Mouse (Mus musculus) limb, embryonic 14.5 days (tissue): Measurements from ENCODE around the gene Arl6ip5. TPM values are rescaled to one million over a fixed set of nuclear protein-coding genes. Genes with fewer than 3 reads are reported as not detected.

Experiments used
- ATAC-seq: fragments of 200-750 bp; cut with Nextera tagmentation; 2 replicates; pipeline ENCODE4 v1.8.0; 2017; ENCODE audit warnings: low read depth, moderate number of reproducible peaks, moderate TSS enrichment; ENCODE audit not compliant: low FRiP score
- DNase-seq: peaks from one replicate; pipeline ENCODE4 v3.0.0-alpha.2; 2015; ENCODE audit warnings: low spot score
- H3K27ac ChIP-seq: fragments of 300-500 bp; sonication (generic); replicated peaks from 2 replicates; pipeline ENCODE4 v1.5.1; 2014; ENCODE audit warnings: low read depth, mild to moderate bottlenecking, low read length, moderate library complexity, mixed read lengths
- H3K27me3 ChIP-seq: fragments of 300-500 bp; sonication (generic); 2 replicates; pipeline ENCODE4 v1.6.1; 2014; ENCODE audit warnings: low read length, mixed read lengths; ENCODE audit not compliant: control insufficient read depth, insufficient read depth
- H3K36me3 ChIP-seq: fragments of 300-500 bp; sonication (generic); 2 replicates; pipeline ENCODE4 v1.6.1; 2014; ENCODE audit warnings: mild to moderate bottlenecking, low read length, moderate library complexity, mixed read lengths; ENCODE audit not compliant: control insufficient read depth, insufficient read depth
- H3K4me1 ChIP-seq: fragments of 300-500 bp; sonication (generic); 2 replicates; pipeline ENCODE4 v1.6.1; 2014; ENCODE audit warnings: antibody characterized with exemption, low read length, mixed read lengths; ENCODE audit not compliant: control insufficient read depth, insufficient read depth
- H3K4me2 ChIP-seq: fragments of 300-500 bp; sonication (generic); replicated peaks from 2 replicates; pipeline ENCODE4 v1.6.1; 2014; ENCODE audit warnings: low read depth, mild to moderate bottlenecking, low read length, moderate library complexity; ENCODE audit not compliant: severe bottlenecking
- H3K4me3 ChIP-seq: fragments of 300-500 bp; sonication (generic); replicated peaks from 2 replicates; pipeline ENCODE4 v1.5.1; 2014; ENCODE audit warnings: low read length
- H3K9ac ChIP-seq: fragments of 300-500 bp; sonication (generic); 2 replicates; pipeline ENCODE4 v1.6.1; 2014; ENCODE audit warnings: mild to moderate bottlenecking, low read depth, low read length, moderate library complexity; ENCODE audit not compliant: severe bottlenecking
- H3K9me3 ChIP-seq: fragments of 300-500 bp; sonication (generic); 2 replicates; pipeline ENCODE4 v1.6.1; 2016; ENCODE audit warnings: low read length; ENCODE audit not compliant: control insufficient read depth
- POLR2A ChIP-seq: fragments of 200-500 bp; IDR thresholded peaks from 2 replicates; pipeline ENCODE4 v1.8.0; 2012; ENCODE audit warnings: inconsistent platforms, mild to moderate bottlenecking, moderate library complexity, borderline replicate concordance; ENCODE audit not compliant: insufficient read depth, insufficient read length; ENCODE audit errors: extremely low read depth
- WGBS: fragments of 180-500 bp; shearing (Covaris S2); extraction: QIAGEN DNeasy Blood & Tissue Kit; methylation state at CpG from one replicate; pipeline ENCODE4 v1.1.7; 2014; 5-methylcytosine and 5-hydroxymethylcytosine counted together
- polyA plus RNA-seq, 2 experiments: library from polyadenylated mRNA; depleted of rRNA in 1 of 2; stranded (reverse) in 1 of 2; unstranded in 1 of 2; fragments of >200 nt; fragmentation: Nextera tagmentation in 1 of 2; extraction: Ambion mirVana in 1 of 2; gene quantifications; 2 replicates each; pipeline versions ENCODE4 v1.2.1 to v1.2.3; 2012 to 2014

Gene Arl6ip5
- polyA plus RNA-seq, 2 experiments: 49.1 to 81.3 TPM

DNA sequence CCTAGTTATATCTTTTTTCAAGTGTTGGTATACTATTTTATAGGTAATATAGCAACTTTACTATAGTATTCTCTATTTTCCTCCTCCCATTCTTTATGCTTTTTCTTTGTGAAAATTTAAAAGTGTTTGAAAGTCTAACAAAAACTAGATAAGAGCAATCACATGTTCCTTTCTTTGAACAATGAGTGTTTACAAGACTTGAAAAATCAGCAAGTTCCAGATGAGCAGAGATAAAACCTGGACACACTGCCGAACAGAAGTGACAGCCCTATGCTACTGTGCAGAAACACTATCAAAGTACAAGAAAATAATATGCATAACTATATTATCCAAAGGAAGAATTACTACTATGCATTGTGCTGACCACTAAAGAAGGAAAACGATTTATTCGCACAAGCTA is 8.0 kb upstream of the Arl6ip5 start:
- H3K27ac ChIP-seq: no peak overlapping the region
- no peak overlapping the region for H3K4me3 ChIP-seq
- ATAC-seq (no peak), DNase-seq (no peak)
- 91% methylated on average over 3 of the region's 3 CpGs for WGBS
- H3K9me3 ChIP-seq: no peaks in the 10 kb centered on the region
- H3K27me3 ChIP-seq: no peaks in the 10 kb centered on the region
- no peak for TF ChIP-seq POLR2A
- H3K4me1 ChIP-seq: peaks cover 9% of the 10 kb centered on the region
- no peak overlapping the region for H3K4me2 ChIP-seq
- H3K9ac ChIP-seq: no peak overlapping the region
- H3K36me3 ChIP-seq: peaks cover 20% of the 10 kb centered on the region

DNA sequence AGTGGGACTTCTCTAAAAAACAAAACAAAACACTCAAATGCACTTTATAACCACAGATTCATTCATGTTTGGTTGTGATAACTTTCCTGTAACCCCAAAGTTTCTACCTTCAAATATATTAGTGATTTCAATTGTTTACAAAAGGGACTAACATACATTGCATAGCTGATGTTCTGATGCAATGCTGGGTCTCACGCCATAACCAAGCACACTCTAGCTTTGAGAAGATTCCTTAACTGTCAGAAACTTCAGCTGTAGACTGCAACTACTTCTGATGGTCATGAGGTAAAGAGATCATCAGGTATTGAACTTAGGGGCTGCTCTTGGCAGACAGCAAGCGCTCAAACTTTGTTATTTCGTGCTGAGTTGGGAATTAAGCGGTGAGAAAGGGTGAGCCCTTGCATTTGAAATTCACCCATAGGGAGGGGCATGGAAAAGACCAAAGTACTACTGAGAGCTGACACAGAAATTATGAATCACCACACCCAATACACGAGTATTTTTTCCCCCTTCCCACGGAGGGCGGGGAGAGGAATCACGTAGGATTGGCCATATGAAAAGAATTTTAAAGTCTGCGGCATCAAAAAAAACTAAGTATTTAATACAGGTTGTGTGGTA is 6.1 kb upstream of the Arl6ip5 start:
- Histone ChIP-seq H3K9me3 (no peaks in the 10 kb centered on the region), H3K27ac (no peak overlapping the region)
- WGBS: 10% methylated on average over 9 of the region's 9 CpGs

DNA sequence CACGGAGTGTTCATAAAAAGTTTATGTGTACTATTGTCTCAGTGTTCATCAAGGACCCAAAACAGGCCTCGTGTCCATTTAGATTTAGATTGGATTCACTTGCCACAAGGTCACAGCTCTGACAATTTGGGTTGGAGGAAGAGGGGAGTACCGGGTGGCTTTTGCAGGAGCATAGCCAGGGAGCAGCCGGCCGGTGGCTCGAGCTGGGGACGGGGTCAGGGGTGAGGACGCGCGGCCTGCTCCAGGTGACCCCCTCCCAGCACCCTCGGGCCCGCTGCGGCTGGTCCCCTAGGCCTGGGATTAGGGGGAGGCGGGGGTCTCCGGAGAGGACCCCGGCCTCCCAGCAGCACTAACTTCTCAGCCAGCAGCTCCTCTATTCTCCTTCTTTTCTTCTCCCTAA is 5.5 kb upstream of the Arl6ip5 start:
- Histone ChIP-seq H3K4me1 (peaks cover 9% of the 10 kb centered on the region), H3K36me3 (peaks cover 8% of the 10 kb centered on the region; the same call in 1 of the 2 replicates), H3K4me3 (peak overlapping the region; percentile 85), H3K27me3 (no peaks in the 10 kb centered on the region), H3K9me3 (no peaks in the 10 kb centered on the region), H3K4me2 (peak overlapping the region; percentile 57), H3K27ac (peak overlapping the region; percentile 84), H3K9ac (peak overlapping the region; percentile 97)
- ATAC-seq (no peak), DNase-seq (no peak)
- under 1% methylated on average over 14 of the region's 16 CpGs for WGBS
- no peak for TF ChIP-seq POLR2A

More for the DNA sequence above, 6.1 kb upstream of the Arl6ip5 start:
- H3K4me3 ChIP-seq: peak overlapping the region; percentile 85
- peaks cover 8% of the 10 kb centered on the region; the same call in 1 of the 2 replicates for H3K36me3 ChIP-seq
- H3K9ac ChIP-seq: peak overlapping the region; percentile 97
- no peaks in the 10 kb centered on the region for H3K27me3 ChIP-seq
- peaks cover 9% of the 10 kb centered on the region for H3K4me1 ChIP-seq
- H3K4me2 ChIP-seq: peak overlapping the region; percentile 57
- ATAC-seq: no peak
- DNase-seq: peak; percentile 12
- TF ChIP-seq POLR2A: no peak

DNA sequence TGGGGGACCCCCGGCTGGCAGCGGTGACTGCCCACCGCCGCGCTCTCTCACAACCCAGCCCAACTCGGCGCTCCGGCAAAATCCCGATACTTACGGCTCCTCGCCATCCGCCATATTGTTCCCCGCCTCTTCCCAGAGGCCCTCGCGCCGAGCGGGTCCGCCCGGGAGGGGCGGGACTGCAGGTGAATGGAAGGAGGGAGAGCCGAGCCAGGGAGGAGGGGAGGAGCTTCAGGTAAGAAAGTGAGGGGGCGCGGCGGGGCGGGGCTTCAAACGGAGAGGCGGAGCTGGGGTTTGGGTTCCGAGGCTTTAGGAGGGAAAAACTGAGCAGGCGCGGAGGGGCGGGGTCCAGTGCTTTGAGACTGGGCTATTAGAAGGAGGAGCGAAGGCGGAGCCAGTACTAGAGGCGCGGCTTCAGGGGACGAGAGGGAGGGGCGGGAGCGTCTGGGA is 5.0 kb upstream of the Arl6ip5 start, which contains the start of gene Uba3:
Gene Uba3 (minus strand): TSS at position 209 of the 447 bp plus-strand sequence.
- DNase-seq: peak; percentile 99
- ATAC-seq: peak; percentile 98
- 1% methylated on average over 36 of the region's 38 CpGs for WGBS
- peaks cover 8% of the 10 kb centered on the region; the same call in 1 of the 2 replicates for H3K36me3 ChIP-seq
- peak within 1 kb of the TSS; percentile 84 for H3K27ac ChIP-seq
- peak; percentile 92; the same call in 1 of the 2 replicates for TF ChIP-seq POLR2A
- no peaks in the 10 kb centered on the region for H3K27me3 ChIP-seq
- H3K4me1 ChIP-seq: peaks cover 9% of the 10 kb centered on the region
- peak within 1 kb of the TSS; percentile 57 for H3K4me2 ChIP-seq
- peak within 1 kb of the TSS; percentile 85 for H3K4me3 ChIP-seq
- H3K9ac ChIP-seq: peak within 1 kb of the TSS; percentile 97
- no peaks in the 10 kb centered on the region for H3K9me3 ChIP-seq

DNA sequence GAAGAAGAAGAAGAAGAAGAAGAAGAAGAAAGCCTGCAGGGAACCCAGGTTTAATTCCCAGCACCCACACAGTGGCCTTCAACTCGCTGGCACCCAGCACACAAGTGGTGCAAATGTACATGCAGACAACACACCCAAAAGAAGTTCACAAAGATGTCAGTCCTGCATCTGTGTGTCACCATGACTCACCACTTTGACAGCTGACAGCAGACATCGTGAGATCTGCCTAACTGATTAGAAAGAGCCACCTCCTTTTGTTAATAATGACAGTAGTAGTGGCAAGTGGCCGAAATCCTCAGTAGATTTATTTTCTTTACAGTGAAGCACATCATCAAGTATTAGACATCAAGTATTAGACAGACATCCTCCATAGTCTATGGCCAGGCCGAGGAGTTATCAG is 3.4 kb upstream of the Arl6ip5 start:
- H3K27me3 ChIP-seq: no peaks in the 10 kb centered on the region
- no peak overlapping the region for H3K27ac ChIP-seq
- ATAC-seq (no peak), DNase-seq (no peak)
- peaks cover 16% of the 10 kb centered on the region for H3K4me1 ChIP-seq
- H3K9ac ChIP-seq: no peak overlapping the region
- H3K4me3 ChIP-seq: no peak overlapping the region
- 83% methylated on average over 4 of the region's 4 CpGs for WGBS
- no peaks in the 10 kb centered on the region for H3K9me3 ChIP-seq
- no peak overlapping the region for H3K4me2 ChIP-seq
- H3K36me3 ChIP-seq: no peaks in the 10 kb centered on the region
- no peak for TF ChIP-seq POLR2A
